Mouse (Mus musculus): ENCODE data around the gene 2810004N23Rik. TPM values are rescaled to one million over a fixed set of nuclear protein-coding genes. Genes with fewer than 3 reads are reported as not detected.

The 2810004N23Rik gene
- polyA plus RNA-seq, 1 experiment: 22.0 TPM

- no peak overlapping the region for H3K4me3 ChIP-seq (replicated peaks; ENCODE audit: control insufficient read depth, low read depth, low read length)
- no peak overlapping the region for H3K27ac ChIP-seq (ENCODE audit: control insufficient read depth, insufficient read depth, low read depth, low read length, poor library complexity)
- H3K4me1 ChIP-seq (ENCODE audit: control insufficient read depth, insufficient read depth, low read length): no peaks in the 10 kb centered on the region
- no peak for TF ChIP-seq POLR2A (IDR thresholded peaks at IDR 0.05; ENCODE audit: borderline replicate concordance, control insufficient read depth, low read depth, low read length)
- no peak for TF ChIP-seq CTCF (IDR thresholded peaks at IDR 0.05; ENCODE audit: control insufficient read depth, insufficient read depth, low read length)
- 62% methylated on average over 9 of the region's 9 CpGs for WGBS
Measured at GRCm38 (mm10) chr8:124810689-124811394, 52.1 kb downstream of the 2810004N23Rik start.

GRCm38 (mm10) chr8:124810056-124810610 is 52.8 kb downstream of the 2810004N23Rik start:
- 26% methylated on average over 5 of the region's 5 CpGs for WGBS
- Histone ChIP-seq H3K27ac (ENCODE audit: control insufficient read depth, insufficient read depth, low read depth, low read length, poor library complexity) (no peak overlapping the region), H3K4me3 (replicated peaks; ENCODE audit: control insufficient read depth, low read depth, low read length) (no peak overlapping the region), H3K4me1 (ENCODE audit: control insufficient read depth, insufficient read depth, low read length) (no peaks in the 10 kb centered on the region)
- no peak for TF ChIP-seq POLR2A (IDR thresholded peaks at IDR 0.05; ENCODE audit: borderline replicate concordance, control insufficient read depth, low read depth, low read length)
- peak; percentile 39; the same call in 1 of the 2 replicates for TF ChIP-seq CTCF (IDR thresholded peaks at IDR 0.05; ENCODE audit: control insufficient read depth, insufficient read depth, low read length)

GRCm38 (mm10) chr8:124809419-124809818 is 53.5 kb downstream of the 2810004N23Rik start:
- no peak overlapping the region for H3K27ac ChIP-seq (ENCODE audit: control insufficient read depth, insufficient read depth, low read depth, low read length, poor library complexity)
- 29% methylated on average over 2 of the region's 2 CpGs for WGBS
- TF ChIP-seq POLR2A (IDR thresholded peaks at IDR 0.05; ENCODE audit: borderline replicate concordance, control insufficient read depth, low read depth, low read length) (no peak), CTCF (IDR thresholded peaks at IDR 0.05; ENCODE audit: control insufficient read depth, insufficient read depth, low read length) (no peak)

GRCm38 (mm10) chr8:124805990-124806389 is 56.9 kb downstream of the 2810004N23Rik start:
- no peaks in the 10 kb centered on the region for H3K4me1 ChIP-seq (ENCODE audit: control insufficient read depth, insufficient read depth, low read length)
- no peak overlapping the region for H3K27ac ChIP-seq (ENCODE audit: control insufficient read depth, insufficient read depth, low read depth, low read length, poor library complexity)
- 75% methylated on average over 4 of the region's 4 CpGs for WGBS
- TF ChIP-seq CTCF (IDR thresholded peaks at IDR 0.05; ENCODE audit: control insufficient read depth, insufficient read depth, low read length) (no peak), POLR2A (IDR thresholded peaks at IDR 0.05; ENCODE audit: borderline replicate concordance, control insufficient read depth, low read depth, low read length) (no peak)
- no peak overlapping the region for H3K4me3 ChIP-seq (replicated peaks; ENCODE audit: control insufficient read depth, low read depth, low read length)

More at GRCm38 (mm10) chr8:124809419-124809818, 53.5 kb downstream of the 2810004N23Rik start:
- H3K4me3 ChIP-seq (replicated peaks; ENCODE audit: control insufficient read depth, low read depth, low read length): no peak overlapping the region
- no peaks in the 10 kb centered on the region for H3K4me1 ChIP-seq (ENCODE audit: control insufficient read depth, insufficient read depth, low read length)

GRCm38 (mm10) chr8:124803824-124804702 is 58.9 kb downstream of the 2810004N23Rik start:
- Histone ChIP-seq H3K4me3 (replicated peaks; ENCODE audit: control insufficient read depth, low read depth, low read length) (no peak overlapping the region), H3K4me1 (ENCODE audit: control insufficient read depth, insufficient read depth, low read length) (no peaks in the 10 kb centered on the region), H3K27ac (ENCODE audit: control insufficient read depth, insufficient read depth, low read depth, low read length, poor library complexity) (no peak overlapping the region)
- WGBS: 45% methylated on average over 12 of the region's 12 CpGs
- TF ChIP-seq CTCF (IDR thresholded peaks at IDR 0.05; ENCODE audit: control insufficient read depth, insufficient read depth, low read length) (no peak), POLR2A (IDR thresholded peaks at IDR 0.05; ENCODE audit: borderline replicate concordance, control insufficient read depth, low read depth, low read length) (no peak)

GRCm38 (mm10) chr8:124800542-124800941 is 62.4 kb downstream of the 2810004N23Rik start:
- WGBS: 41% methylated on average over 11 of the region's 11 CpGs
- no peak overlapping the region for H3K27ac ChIP-seq (ENCODE audit: control insufficient read depth, insufficient read depth, low read depth, low read length, poor library complexity)
- H3K4me1 ChIP-seq (ENCODE audit: control insufficient read depth, insufficient read depth, low read length): no peaks in the 10 kb centered on the region
- H3K4me3 ChIP-seq (replicated peaks; ENCODE audit: control insufficient read depth, low read depth, low read length): no peak overlapping the region
- no peak for TF ChIP-seq CTCF (IDR thresholded peaks at IDR 0.05; ENCODE audit: control insufficient read depth, insufficient read depth, low read length)
- TF ChIP-seq POLR2A (IDR thresholded peaks at IDR 0.05; ENCODE audit: borderline replicate concordance, control insufficient read depth, low read depth, low read length): no peak

- no peaks in the 10 kb centered on the region; the same call in 1 of the 2 replicates for H3K4me1 ChIP-seq (ENCODE audit: control insufficient read depth, insufficient read depth, low read length)
- TF ChIP-seq POLR2A (IDR thresholded peaks at IDR 0.05; ENCODE audit: borderline replicate concordance, control insufficient read depth, low read depth, low read length) (no peak), CTCF (IDR thresholded peaks at IDR 0.05; ENCODE audit: control insufficient read depth, insufficient read depth, low read length) (no peak)
- no peak overlapping the region for H3K27ac ChIP-seq (ENCODE audit: control insufficient read depth, insufficient read depth, low read depth, low read length, poor library complexity)
Measured at GRCm38 (mm10) chr8:124795781-124796488, 67.0 kb downstream of the 2810004N23Rik start.

More at GRCm38 (mm10) chr8:124795781-124796488, 67.0 kb downstream of the 2810004N23Rik start:
- 49% methylated on average over 8 of the region's 8 CpGs for WGBS
- no peak overlapping the region for H3K4me3 ChIP-seq (replicated peaks; ENCODE audit: control insufficient read depth, low read depth, low read length)

Measured in bone marrow, adult 2 months (tissue).